Mouse (Mus musculus) cerebellum, postnatal 10 days (tissue): ENCODE results near the gene Trio.
A peak's percentile ranks its signal among the peaks of the same experiment; 100 is the strongest.

Source experiments
- DNase-seq, 2 experiments: peaks; one replicate each; pipeline ENCODE4 v3.0.0; 2021; ENCODE audit warnings: mixed read lengths in 2 of 2

Gene Trio

DNA sequence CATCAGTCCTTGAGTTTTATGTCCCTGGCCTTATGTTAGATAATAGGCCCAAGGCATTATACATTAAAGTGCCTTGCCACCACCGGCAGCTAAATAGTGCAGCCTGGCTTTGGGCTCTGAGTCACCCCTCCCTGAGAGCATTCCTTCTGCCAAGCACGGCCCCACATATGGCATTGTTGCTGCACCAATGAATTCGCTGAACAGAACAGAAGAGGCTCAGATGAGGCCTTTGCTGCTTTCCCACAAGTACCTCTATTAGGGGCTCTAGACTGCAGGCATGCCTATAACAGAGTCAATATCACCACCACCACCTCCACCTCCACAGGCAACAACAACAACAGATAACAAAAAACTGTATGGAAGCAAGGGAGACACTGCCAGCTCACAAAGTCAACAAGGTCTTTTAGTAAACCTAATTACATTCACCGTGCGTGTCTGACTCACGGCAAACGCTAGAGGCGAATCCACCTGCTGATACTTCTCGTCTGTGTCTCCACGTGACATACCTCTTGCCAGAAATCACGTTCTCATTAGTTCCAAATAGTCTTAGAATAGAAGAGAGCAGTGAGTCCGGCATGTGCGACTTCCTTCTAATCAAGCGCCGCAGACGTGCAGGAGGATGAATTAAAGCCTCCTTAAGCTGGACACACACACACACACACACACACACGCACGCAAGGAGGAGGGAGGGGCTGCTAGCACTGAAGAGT lies 82.0 kb downstream of the Trio start:
- DNase-seq: peak; percentile 86 to 91

DNA sequence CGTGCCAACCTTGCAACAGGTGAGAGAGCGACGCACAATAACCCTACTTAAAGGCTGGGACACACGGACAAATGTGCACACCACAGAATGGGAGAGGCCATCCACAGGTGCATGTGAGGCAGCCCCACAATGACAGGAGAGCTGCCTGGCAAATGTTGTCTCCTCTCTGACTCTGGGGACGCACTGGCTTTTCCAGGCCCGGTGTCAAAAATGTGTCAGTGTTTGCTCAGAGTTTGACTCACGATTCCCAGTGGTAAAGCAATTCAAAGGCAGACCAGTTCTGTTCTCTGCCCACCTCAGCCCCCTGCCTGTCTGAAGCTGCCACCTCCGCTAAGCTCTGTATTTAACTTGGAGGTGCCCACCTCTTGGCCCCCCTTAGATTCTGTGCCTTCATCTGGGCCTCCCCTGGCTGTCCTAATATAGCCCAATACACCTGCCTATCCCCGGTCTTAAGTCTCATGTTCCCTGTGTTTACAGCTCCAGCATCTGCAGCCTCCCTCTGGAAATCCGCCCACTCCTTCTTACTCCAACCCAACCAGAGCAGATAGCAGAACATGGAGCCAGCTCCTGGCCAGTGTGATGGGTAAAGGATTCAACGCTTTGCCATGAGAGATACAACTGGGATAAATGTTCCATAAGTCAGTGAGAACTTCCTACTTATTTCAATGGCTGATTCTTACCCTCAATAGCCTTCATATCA lies 83.3 kb downstream of the Trio start:
- DNase-seq: peak; percentile 65 to 69

DNA sequence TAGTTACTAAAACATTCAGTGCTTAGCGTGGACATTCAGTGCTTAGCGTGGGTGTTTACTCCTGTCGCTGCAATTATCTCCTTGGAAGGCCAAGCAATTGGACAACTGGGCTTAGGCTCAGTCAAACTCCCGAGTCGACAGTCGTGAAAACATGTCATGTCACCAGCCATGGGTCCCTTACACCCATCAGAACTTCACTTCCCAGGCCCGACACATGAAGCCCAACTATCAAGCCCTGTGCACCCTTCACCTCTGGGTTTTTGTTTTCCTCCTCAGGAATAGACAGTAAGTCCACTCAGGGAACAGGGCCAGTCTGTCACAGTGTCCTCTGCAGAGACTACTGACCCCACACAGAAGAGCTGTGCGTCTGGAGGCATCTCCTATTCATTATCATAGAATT lies 84.2 kb downstream of the Trio start:
- DNase-seq: no peak

DNA sequence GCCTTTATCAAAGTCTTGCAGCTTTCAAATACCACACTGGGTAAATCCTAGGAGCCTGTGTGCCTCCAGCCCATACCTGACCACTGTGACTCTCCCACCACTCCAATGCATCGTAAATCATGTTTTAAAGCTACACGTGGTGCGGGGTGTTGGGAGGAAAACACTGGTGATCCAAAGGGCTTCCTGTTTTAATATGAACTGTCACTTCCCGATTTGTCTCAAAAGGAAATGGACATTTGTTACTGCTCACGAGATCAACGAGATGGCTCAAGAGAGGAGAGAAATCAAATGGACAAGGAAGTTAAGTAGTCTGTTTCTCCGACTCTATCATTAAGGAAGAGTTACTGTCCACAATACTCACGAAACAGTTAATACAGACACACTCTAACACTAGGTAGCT lies 84.6 kb downstream of the Trio start:
- DNase-seq: no peak

DNA sequence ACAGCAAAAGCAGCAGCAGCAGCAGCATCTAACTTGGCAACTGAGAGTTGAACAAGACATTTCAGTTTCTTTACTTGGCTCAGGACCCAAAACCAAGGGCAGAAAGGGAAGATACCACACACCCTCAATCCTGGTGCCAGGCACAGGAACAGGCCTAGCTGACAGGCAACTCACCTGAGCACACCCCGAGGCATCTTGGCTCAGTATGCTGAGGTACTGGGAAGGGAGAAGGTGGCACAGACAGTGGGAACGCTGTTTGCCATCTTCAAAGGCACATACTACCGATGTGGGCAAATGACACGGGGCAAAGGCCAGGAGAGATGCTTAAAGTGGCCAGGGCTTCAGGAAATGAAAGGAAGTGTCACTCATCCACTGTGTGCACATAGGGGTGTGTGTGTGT lies 85.6 kb downstream of the Trio start:
- DNase-seq: peak in 1 of 2 experiments; percentile 42

DNA sequence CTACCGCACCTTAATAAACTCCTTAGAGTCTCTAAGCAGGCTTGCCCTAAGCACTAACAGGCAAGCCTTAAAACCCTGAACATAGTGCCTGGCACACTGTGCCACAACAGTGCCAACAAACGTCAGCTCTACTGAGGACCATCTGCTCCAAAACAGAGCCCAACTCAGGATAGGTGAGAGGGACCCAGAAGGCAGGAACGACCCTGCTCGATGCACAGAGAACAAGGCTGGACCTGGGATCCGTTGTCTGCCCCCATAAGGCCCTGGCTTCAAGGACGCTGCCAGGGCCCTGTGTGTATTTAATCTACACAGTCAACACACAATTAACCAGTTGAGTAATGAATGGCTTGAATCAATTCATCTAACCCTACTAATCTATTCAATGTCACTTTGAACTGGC lies 86.8 kb downstream of the Trio start:
- peak; percentile 84 to 88 for DNase-seq

DNA sequence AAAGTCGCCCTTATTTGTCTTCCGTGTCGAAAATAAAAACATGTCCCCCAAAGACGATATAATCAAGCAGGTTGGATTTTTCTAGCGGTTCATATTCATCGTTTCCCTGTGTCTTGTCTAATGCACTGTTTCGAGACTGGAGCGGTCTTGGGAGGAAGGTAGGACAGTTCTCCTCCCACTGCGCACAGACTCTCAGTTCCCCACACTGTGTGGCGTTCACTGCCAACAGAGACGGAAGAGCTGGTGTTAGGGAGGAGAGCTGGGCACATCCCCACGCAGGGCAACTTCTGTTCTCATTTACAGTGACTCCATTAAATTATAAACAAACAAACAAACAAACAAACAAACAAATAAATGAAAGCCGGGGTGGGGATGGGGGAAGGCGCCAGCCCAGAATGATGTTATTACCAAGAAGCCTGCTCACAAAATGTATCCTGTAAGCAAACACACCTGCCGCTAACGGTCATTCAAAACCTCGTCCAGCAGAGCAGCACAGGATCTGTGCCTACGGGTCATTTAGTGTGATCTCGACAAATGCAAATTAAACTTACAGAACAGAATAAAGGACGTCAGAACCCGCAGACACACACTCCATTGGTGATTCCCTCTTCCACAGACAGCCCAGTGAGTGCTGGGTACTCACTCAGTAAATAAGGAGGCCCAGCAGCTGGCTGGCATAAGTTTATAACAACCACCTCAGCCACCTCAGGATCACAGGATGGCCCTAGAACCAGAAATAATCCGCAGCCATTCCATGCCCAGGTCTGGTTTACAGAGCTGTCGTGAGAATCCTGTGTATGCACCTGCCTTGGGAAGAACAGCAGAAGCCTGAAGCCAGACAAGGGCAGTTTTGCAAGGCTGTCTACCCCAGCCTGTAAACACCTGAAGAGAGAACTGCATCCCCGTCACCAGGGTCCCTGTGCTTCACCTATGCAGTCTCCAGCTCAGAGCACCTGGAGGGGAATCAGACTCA lies 87.5 kb downstream of the Trio start:
- peak in 1 of 2 experiments; percentile 73 for DNase-seq

DNA sequence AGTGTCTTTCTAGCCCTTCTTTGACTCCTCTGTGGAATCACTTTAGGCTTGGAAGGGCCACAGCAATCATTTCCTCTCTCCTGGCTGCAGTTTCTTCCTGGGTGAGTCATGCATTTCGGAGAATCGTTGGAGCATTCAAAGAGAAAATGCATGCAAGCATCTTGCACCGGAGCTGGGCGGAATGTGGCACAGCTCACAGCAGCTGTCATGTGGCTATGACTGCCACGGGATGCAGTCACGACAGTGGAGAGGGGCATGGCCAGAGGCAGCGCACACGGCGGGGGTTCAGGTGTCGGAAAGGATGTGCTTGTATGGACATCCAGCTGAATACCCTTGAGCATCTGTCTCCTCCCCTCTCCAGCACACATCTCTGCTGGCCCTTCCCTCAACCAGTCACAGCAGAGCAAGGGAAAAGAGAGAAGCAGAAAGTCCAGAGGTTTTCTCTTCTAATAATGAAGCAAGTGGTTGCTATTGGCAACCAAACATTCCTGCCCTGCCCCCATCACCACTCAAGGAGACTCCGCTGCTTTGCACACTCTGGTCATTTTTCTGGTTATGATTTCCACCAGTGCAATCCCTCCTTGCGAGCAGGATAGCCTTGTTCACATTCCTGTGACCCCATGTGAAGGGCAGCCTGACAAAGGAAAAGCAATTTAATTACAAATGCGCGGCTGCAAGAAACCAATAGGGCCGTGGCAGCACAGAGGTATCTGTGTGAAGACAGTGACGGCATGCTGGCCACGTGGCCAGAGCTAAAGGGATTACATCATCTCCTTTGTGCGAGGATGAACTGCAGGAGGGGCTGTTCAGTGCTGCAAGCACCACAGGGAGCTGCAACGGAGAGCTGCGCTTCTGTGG lies 88.4 kb downstream of the Trio start:
- DNase-seq: peak; percentile 86 to 88

DNA sequence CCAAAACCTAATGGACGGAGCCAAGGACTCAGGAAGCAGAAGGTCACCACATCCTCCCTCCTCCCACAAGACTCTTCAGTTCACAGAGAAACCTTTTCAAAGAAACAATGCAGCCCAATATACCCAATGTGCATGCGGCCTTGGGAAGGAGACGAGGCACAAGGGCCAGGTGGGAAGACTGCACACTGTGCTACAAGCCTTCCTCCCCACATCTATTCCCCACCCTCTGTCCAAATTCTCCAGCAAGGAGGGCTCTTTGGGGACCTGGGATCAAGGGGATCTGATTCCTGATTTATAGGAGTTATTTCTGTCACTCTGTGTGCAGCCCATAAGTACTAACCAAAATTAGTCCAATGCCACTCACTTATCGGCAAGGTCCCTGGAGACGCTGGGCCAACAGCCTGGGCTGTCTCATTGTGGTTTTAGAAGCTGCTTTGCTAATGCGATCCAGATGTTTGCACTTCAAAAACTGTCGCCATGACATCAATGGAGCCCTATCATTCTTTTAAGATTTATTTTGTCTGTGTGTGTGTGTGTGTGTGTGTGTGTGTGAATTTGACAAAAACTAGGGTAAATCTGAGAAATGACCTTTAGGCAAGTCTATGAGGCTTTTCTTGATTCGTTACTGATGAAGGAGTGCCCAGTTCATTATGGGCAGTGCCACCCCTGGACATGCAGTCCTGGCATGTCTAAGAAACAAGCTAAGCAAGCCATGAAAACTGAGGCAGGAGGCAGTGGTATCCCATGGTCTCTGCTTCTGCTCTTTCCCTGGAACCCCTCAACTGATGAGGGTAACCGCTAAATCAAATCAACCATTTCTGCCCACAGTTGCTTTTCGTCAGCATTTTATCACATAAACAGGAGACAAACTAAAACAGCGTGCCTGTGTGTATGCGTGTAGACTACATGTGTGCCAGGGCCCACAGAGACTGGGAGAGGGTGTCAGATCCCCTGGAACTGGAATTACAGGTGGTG lies 89.6 kb downstream of the Trio start:
- peak in 1 of 2 experiments; percentile 23 for DNase-seq

DNA sequence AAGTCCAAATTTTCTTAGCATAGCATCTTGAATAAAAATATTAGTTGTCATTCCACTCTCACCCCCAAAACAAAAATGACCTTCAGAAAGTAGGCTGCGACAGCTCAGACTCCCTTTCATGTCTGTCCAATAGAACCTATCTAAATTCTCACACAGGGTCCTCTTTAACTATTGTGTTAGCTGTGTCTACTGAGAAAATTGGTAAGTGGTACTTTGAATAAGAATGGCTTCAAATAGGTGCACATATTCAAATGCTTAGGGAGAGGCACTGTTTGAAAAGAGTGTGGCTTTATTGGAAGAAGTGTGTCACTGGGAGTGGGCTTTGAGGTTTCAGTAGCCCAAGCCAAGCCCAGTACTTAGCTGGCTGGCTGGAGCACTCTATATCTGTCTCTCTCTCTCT lies 92.4 kb downstream of the Trio start:
- DNase-seq: no peak

DNA sequence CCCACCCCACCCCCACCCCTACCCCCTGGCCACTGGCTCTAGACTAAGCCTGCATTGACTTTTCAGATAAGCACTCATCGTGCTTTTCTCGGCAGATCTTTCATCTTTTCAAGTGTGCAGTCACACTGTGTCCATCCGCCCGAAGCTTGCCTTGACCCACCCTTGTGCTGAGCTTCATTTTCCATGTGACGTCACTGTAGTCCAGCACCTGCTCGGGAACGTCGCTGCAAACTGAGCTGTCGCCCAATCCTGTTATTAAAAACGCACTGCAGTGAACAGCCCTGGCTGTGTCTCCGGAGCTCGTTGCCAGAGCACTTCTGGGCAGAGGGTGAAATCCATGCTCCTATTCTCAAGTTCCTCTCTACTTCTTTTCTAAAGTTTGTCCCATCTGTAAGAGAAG lies 93.8 kb downstream of the Trio start:
- DNase-seq: no peak

DNA sequence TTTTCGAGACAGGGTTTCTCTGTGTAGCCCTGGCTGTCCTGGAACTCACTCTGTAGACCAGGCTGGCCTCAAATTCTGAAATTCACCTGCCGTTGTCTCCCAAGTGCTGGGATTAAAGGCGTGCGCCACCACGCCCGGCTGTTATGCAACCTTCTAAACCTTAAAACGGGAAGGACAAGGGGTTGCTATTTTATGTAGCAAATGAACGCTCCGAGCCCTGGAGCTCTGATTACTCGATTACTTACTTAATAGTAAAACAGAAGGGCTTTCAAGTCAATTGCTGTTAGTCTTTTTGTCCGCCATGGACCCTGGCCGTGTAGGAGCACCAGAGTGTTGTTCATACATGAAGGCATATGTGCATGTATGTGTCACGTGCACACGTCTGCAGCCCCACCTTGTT lies 94.2 kb downstream of the Trio start:
- DNase-seq: no peak

DNA sequence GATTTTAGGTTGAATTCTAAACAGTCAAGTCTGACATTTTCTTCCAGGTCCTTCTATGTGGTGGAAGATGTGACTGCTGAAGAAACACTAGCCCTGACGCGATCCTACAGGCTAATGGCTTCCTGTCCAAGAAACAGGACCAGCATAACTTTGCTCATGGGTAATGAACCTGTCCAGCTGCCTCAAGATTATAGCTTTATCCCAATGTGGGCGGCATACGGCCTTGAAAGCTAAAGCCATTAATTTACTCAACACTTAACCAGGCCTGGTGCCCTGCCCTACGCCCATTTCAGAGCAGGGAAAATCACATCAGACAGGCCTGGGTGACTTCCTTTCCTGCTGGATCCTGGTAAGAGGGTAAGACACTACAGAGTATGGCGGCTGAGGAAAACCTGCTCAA lies 98.0 kb downstream of the Trio start:
- no peak for DNase-seq

DNA sequence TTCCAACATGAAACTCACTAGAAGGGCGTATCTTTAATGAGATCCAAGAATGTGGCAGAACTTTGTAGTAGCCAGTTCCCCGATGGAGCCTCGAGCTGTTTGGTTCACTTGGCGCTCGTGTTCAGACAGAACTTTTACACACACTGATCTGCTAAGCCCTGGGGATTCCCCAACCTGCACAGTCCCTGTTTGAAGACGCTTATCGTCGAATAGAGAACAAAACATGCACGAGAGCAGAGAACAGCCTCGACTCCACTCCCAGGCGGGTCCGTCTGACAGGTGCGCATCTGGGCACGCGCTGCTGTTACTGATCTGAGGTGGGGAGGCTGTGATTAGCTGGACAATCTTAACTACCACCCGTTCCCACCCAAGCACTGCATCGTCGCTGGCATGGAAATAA lies 98.7 kb downstream of the Trio start:
- no peak for DNase-seq

DNA sequence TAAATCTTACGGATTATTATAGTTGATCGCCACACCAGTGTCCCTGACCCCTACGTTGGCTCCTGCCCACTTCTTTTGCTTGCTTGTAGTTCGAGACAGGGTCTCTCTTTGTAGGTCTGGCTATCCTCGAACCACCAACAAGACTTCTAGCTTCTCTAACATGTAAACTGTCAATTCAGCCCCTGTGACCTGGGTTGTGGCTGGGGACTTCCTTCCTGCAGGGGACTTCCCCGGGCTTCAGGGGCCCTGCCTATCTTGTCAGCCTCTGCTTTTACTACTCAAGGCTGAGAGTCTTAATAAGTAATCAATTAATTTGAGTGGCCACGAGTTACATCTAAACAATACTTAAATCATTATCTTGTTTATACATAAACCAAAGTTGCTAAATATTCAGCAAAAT lies 99.2 kb downstream of the Trio start:
- DNase-seq: no peak

DNA sequence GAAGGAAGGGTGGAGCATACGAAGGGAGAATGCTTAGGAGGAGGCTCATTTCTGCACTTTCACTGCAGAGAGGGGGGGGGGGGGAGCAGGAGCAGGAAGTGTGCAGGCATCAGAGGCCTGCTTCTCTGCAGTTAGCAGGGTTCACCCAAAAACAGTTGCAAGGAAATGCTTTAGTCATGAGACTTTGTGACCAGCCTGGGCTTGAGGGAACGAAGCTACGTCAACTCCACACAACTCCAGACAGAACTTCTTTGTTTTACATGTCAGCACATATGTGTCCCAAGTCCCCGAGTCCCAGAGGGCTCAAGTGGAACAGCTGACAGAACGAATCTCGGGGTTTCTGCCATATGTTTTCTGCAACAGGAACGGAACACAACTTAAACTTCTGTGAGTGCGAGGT lies 99.8 kb downstream of the Trio start:
- DNase-seq: no peak

DNA sequence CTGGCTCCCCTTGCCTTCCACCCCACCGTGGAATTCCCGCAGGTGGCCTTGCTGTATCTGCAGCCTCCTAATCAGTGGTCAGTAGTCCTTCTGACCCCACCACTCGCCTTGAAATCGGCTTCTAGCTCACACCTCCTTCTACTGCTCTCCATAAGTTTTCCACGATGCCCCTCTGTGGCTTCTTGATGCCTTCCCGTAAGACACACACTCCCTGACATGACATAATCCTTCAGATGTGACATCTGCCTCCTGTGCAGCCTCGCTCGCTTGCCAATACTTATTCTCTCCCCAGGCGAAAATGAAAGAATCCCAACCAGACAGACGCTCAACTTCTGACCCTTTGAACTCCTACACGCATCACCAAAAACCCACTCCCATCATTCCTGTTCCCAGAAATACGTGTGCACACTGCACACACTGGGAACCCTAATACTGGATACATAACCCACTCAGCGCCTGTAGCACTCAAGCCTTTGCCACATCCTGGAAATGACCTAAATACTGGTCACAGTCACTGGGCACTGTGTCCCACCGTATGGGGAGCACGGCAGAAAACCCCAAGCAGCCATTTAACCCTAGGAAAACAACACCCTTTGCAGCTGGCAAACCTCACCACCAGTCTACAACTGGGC lies 100.5 kb downstream of the Trio start:
- DNase-seq: peak in 1 of 2 experiments; percentile 46

DNA sequence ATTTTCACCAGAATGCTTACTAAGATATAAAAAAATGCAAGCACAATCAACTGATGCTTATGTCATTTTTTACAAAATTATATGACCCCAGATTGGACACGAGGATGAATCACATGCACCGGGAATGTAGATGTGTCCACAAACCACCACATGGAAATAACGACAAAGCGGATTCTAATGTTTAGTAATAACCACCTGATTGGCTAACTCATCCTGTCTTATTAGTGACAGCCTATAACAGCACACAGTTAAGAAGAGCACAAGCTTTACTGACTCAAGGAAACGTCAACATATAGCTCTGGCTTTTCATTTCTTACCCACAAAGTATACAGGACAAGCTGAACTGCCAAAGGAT lies 101.7 kb downstream of the Trio start:
- no peak for DNase-seq

DNA sequence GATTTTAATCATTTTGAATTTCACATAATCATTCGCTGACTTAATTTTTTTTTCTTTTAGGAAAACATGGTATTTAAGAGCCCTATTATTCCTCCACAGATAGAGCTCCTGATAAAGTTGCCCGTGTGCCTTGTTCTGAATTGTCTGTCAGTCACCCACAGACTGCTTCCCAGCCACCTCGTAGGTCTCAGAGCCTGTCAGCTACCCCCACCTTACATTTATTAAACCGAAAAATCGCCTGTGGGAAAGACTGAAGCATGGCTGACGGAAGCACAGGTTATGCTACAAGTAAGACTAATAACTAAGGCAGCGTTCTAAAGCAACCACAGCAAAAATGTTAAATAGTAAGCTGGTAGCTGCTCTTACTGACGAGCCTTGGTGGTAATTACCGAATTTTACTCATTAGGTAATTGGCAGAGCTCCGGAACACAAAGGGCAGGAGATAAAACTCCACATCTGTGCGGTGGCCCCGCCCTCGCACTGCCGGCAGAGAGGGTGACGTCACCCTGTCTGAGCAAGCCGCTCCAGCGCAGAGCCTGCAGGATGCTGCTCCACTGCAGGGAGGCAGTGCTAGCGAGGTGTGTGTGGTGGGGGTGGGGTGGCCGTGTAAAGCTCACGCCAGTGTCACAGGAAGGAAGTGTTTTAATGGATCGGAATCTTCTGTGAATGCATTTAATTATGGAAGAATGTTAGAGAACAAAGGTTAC lies 102.2 kb downstream of the Trio start:
- DNase-seq: peak; percentile 83 to 87

DNA sequence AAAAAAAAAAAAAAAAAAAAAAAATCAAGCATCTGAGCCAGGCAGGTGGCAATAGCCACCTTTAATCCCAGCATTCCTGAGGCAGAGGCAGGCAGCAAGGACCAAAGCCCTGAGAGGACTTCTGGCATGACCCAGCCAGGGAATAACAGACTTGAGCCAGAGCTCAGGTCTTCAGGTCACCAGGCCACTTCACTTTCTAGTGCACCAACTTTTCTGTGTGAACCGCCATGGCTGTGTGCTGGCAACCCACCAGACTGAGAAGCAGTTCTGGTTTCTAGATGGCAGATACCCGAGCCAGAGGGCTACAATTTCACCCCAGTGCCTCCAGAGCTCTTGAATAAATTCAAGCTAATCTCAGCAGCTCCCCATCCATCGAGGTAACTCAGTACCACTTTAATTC lies 104.9 kb downstream of the Trio start:
- no peak for DNase-seq
